Mouse (Mus musculus): ENCODE results near the gene Usp11. TPM values are rescaled to one million over a fixed set of nuclear protein-coding genes. Genes with fewer than 3 reads are reported as not detected.
"Not testable (repeated sequence)": the region's sequence is repeated elsewhere in the genome, so short reads cannot be mapped to it uniquely, and the experiment has no call there.

The Usp11 gene
- polyA plus RNA-seq, 1 experiment: 1.8 TPM

GRCm38 (mm10) chrX:20705083-20705402, 1.3 kb downstream of the Usp11 start:
- Histone ChIP-seq H3K27ac (replicated peaks; ENCODE audit: low read depth, low read length) (no peak overlapping the region), H3K4me3 (ENCODE audit: insufficient read depth, low read depth, low read length) (no peak overlapping the region), H3K4me1 (ENCODE audit: control insufficient read depth, insufficient read depth, insufficient read length, low read length) (no peaks in the 10 kb centered on the region)

DNA sequence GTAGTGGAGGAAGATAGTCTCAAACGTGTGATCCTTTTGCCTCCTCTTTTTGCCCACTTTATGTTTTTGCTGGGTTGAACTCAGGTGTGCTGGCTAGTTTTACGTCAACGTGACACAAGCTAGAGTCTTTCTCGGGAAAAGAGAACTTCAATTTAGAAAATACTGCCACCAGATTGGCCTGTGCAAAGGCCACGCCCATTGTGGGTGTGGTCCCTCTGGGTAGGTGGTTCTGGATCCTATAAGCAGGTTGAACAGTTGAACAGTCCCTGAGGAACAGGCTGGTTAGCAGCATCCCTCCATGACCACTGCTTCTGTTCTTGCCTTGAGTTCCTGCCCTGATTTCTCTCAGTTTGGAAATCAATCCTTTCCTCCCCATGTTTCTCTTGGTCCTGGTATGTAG, 25.0 kb downstream of the Usp11 start:
- Histone ChIP-seq H3K27ac (replicated peaks; ENCODE audit: low read depth, low read length) (no peak overlapping the region), H3K4me3 (ENCODE audit: insufficient read depth, low read depth, low read length) (no peak overlapping the region), H3K4me1 (ENCODE audit: control insufficient read depth, insufficient read depth, insufficient read length, low read length) (no peaks in the 10 kb centered on the region)

- not testable (repeated sequence) for H3K4me1 ChIP-seq (ENCODE audit: control insufficient read depth, insufficient read depth, insufficient read length, low read length); H3K27ac ChIP-seq (replicated peaks; ENCODE audit: low read depth, low read length); H3K4me3 ChIP-seq (ENCODE audit: insufficient read depth, low read depth, low read length)
Measured at GRCm38 (mm10) chrX:20730048-20730447, 26.3 kb downstream of the Usp11 start.

GRCm38 (mm10) chrX:20736479-20736878, 32.8 kb downstream of the Usp11 start:
- Histone ChIP-seq H3K4me3 (ENCODE audit: insufficient read depth, low read depth, low read length) (no peak overlapping the region), H3K4me1 (ENCODE audit: control insufficient read depth, insufficient read depth, insufficient read length, low read length) (no peaks in the 10 kb centered on the region), H3K27ac (replicated peaks; ENCODE audit: low read depth, low read length) (no peak overlapping the region)

GRCm38 (mm10) chrX:20748829-20749228, 45.1 kb downstream of the Usp11 start:
- Histone ChIP-seq H3K27ac (replicated peaks; ENCODE audit: low read depth, low read length) (no peak overlapping the region), H3K4me1 (ENCODE audit: control insufficient read depth, insufficient read depth, insufficient read length, low read length) (no peaks in the 10 kb centered on the region), H3K4me3 (ENCODE audit: insufficient read depth, low read depth, low read length) (no peak overlapping the region)

DNA sequence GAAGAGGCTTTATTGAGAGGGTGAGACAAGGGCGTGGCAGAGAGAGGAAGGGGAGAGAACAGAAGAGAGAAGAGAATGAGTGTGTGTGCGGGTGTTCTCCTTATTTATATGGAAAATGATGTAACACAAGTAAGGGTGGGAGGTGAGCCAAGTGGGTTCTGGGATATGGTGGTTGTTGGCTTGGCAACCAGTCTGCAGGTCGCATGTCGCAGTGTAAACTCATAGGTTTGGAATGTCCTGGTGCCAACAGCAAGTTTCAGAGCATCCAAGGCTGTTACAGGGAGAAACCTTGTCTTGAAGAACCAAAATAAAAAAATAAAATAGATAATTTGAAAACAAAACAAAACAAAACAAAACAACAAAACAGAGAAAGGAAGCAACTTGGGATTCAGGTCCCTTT, 57.5 kb downstream of the Usp11 start:
- Histone ChIP-seq H3K27ac (replicated peaks; ENCODE audit: low read depth, low read length) (no peak overlapping the region), H3K4me3 (ENCODE audit: insufficient read depth, low read depth, low read length) (no peak overlapping the region), H3K4me1 (ENCODE audit: control insufficient read depth, insufficient read depth, insufficient read length, low read length) (no peaks in the 10 kb centered on the region)

Other genes starting within 250 kb of the Usp11 start
- not detected in 2 replicates for gene Rgn, start 154.1 kb upstream of the Usp11 start, polyA plus RNA-seq (2012; ENCODE audit: insufficient read depth, insufficient read length, missing spikeins)
- 9.5 and 11.8 TPM in 2 replicates for gene Rbm10, start 86.4 kb upstream of the Usp11 start, polyA plus RNA-seq (2012; ENCODE audit: insufficient read depth, insufficient read length, missing spikeins)
- 1,190 and 1,234 TPM in 2 replicates for gene Ndufb11, start 86.3 kb upstream of the Usp11 start, polyA plus RNA-seq (2012; ENCODE audit: insufficient read depth, insufficient read length, missing spikeins)
- gene Uba1, start 45.6 kb upstream of the Usp11 start, polyA plus RNA-seq (2012; ENCODE audit: insufficient read depth, insufficient read length, missing spikeins): 125 and 140 TPM in 2 replicates
- 134 and 135 TPM in 2 replicates for gene Cdk16, start 16.0 kb upstream of the Usp11 start, polyA plus RNA-seq (2012; ENCODE audit: insufficient read depth, insufficient read length, missing spikeins)
- gene Araf, start 93.9 kb downstream of the Usp11 start, polyA plus RNA-seq (2012; ENCODE audit: insufficient read depth, insufficient read length, missing spikeins): 46.6 and 49.7 TPM in 2 replicates
- gene Timp1, start 166.3 kb downstream of the Usp11 start, polyA plus RNA-seq (2012; ENCODE audit: insufficient read depth, insufficient read length, missing spikeins): not detected in 2 replicates
- not detected in 2 replicates for gene Syn1, start 217.1 kb downstream of the Usp11 start, polyA plus RNA-seq (2012; ENCODE audit: insufficient read depth, insufficient read length, missing spikeins)
- gene Cfp, start 227.6 kb downstream of the Usp11 start, polyA plus RNA-seq (2012; ENCODE audit: insufficient read depth, insufficient read length, missing spikeins): 9.0 and 13.0 TPM in 2 replicates
- 5.5 and 8.8 TPM in 2 replicates for gene Elk1, start 246.7 kb downstream of the Usp11 start, polyA plus RNA-seq (2012; ENCODE audit: insufficient read depth, insufficient read length, missing spikeins)